Mouse (Mus musculus) cortical plate, adult 2 months (tissue): ENCODE measurements at regions not wholly inside any gene's neighbourhood (a gene's known extent, or its start where the extent isn't known, plus 50 kb on each side); places are given as distances from the start of the nearest gene placed in this dataset.

ENCODE experiments used
- CTCF ChIP-seq: fragments of 200-500 bp; IDR thresholded peaks from 2 replicates; pipeline ENCODE4 v1.5.1; 2011; ENCODE audit warnings: mild to moderate bottlenecking, control low read depth, low read length; ENCODE audit not compliant: insufficient read depth; ENCODE audit errors: extremely low read depth
- POLR2A ChIP-seq: fragments of 200-500 bp; IDR thresholded peaks from 2 replicates; pipeline ENCODE4 v1.6.1; 2011; ENCODE audit warnings: mild to moderate bottlenecking, low read length, control low read depth; ENCODE audit not compliant: insufficient read depth; ENCODE audit errors: extremely low read depth

DNA sequence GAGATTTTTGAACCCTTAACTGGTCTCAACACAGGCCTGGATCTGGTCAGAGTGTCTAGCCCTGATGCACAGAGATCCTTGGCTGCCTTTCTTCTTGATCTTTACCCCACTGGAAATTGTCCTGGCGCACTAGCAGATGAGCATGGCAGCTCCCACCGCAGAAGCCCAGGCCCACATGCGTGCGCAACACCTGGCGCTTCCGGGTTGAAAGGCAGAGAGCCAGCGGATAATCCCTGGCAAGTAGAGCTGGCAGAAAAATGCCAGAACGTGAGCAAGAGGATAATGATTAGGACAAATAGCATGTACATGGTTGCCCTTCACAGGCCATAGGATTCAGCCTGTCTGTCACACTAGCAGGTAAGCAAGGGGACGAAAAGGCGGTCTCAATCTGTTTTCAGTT lies 95.0 kb upstream of the Aco1 start:
- TF ChIP-seq CTCF (no peak), POLR2A (no peak)
